Mouse (Mus musculus) hindbrain, embryonic 10.5 days (tissue): ENCODE data around the gene Galnt7. TPM values are rescaled to one million over a fixed set of nuclear protein-coding genes. Genes with fewer than 3 reads are reported as not detected.

Experiments used
- DNase-seq: peaks from one replicate; pipeline ENCODE4 v3.0.0-alpha.2; 2017; ENCODE audit warnings: low spot score
- H3K27ac ChIP-seq: fragments of 300-500 bp; sonication (generic); 2 replicates; pipeline ENCODE4 v1.5.1; 2016; ENCODE audit warnings: mild to moderate bottlenecking, moderate library complexity
- H3K27me3 ChIP-seq: fragments of 300-500 bp; sonication (generic); 2 replicates; pipeline ENCODE4 v1.6.1; 2016; ENCODE audit warnings: mild to moderate bottlenecking; ENCODE audit not compliant: poor library complexity, insufficient read depth, severe bottlenecking
- H3K36me3 ChIP-seq: fragments of 300-500 bp; sonication (generic); 2 replicates; pipeline ENCODE4 v1.6.1; 2016; ENCODE audit warnings: mild to moderate bottlenecking, moderate library complexity
- H3K4me1 ChIP-seq: fragments of 300-500 bp; sonication (generic); replicated peaks from 2 replicates; pipeline ENCODE4 v1.6.1; 2016; ENCODE audit warnings: mild to moderate bottlenecking
- H3K4me3 ChIP-seq: fragments of 300-500 bp; sonication (generic); 2 replicates; pipeline ENCODE4 v1.5.1; 2016; ENCODE audit warnings: mild to moderate bottlenecking, moderate library complexity
- H3K9me3 ChIP-seq: fragments of 300-500 bp; sonication (generic); 2 replicates; pipeline ENCODE4 v1.6.1; 2016; ENCODE audit warnings: mild to moderate bottlenecking, moderate library complexity
- WGBS: fragments of 180-500 bp; shearing (Covaris S2); methylation state at CpG from one replicate; pipeline ENCODE4 v1.1.7; 2016; 5-methylcytosine and 5-hydroxymethylcytosine counted together
- polyA plus RNA-seq: library from polyadenylated mRNA; unstranded; fragments of >200 nt; fragmentation: Nextera tagmentation; extraction: Ambion mirVana; gene quantifications from 2 replicates; pipeline ENCODE4 v1.2.1, GENCODE M21; 2016

The Galnt7 gene
- 14.7 and 23.6 TPM in 2 replicates for polyA plus RNA-seq

DNA sequence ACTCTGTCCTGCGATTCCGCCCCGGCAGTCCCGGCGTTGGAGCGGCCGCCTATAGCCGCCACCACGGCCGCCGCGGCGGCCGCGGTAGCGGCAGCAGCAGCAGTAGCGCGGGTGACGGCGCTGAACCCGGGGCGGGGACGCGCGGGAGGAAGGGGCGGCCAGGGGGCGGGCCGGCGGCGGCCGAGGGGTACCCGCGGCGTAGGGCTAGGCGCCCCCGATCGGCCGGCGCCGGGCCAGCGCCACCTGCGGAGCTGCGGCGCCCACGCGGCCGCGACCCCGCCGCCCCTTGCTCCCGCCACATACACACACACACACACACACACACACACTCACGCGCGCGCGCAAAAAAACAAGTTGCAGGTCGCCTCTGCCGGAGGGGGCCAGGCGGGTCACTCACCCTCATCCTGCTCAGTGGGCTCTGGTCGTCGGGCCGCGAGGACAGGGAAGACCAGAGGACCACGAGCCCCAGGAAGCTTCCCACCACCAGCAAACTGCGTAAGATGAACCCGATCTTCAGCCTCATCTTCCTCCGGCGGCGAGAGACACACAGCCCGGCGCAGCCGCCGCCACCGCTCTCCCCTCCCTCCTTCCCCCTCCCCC, at the start of gene Galnt7:
Gene Galnt7 (minus strand): TSS at position 577 of the 600 bp plus-strand sequence.
- Histone ChIP-seq H3K27me3 (no peaks in the 10 kb centered on the region), H3K27ac (peak within 1 kb of the TSS; percentile 98), H3K4me3 (peak within 1 kb of the TSS; percentile 92), H3K4me1 (peaks cover 20% of the 10 kb centered on the region), H3K9me3 (no peaks in the 10 kb centered on the region), H3K36me3 (no peaks in the 10 kb centered on the region)
- peak; percentile 80 for DNase-seq
- under 1% methylated on average over 61 of the region's 74 CpGs for WGBS

DNA sequence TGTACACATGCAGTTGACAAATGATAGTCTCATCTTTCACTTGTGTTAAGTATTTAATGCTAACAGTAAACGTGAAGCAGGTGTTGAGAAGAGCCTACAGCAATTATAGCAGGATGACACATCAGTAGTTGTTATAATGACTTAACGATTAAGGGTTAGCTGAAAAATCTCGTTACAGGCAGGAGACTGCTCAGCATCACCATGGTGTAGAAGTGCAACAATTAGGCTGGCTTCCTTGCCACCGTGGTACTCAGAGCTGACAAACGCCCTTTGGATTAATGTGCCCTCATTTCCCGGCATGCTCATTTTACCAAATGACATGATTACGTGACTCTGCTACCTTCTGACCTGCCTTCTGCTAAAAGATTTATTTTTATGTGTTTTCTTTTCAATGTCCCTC, 35.8 kb upstream of the Galnt7 start:
- no peaks in the 10 kb centered on the region for H3K36me3 ChIP-seq
- no peak overlapping the region for H3K4me3 ChIP-seq
- no peaks in the 10 kb centered on the region for H3K27me3 ChIP-seq
- H3K27ac ChIP-seq = no peak overlapping the region
- DNase-seq = no peak
- WGBS = 84% methylated on average over 7 of the region's 7 CpGs
- H3K9me3 ChIP-seq = no peaks in the 10 kb centered on the region
- no peaks in the 10 kb centered on the region for H3K4me1 ChIP-seq

DNA sequence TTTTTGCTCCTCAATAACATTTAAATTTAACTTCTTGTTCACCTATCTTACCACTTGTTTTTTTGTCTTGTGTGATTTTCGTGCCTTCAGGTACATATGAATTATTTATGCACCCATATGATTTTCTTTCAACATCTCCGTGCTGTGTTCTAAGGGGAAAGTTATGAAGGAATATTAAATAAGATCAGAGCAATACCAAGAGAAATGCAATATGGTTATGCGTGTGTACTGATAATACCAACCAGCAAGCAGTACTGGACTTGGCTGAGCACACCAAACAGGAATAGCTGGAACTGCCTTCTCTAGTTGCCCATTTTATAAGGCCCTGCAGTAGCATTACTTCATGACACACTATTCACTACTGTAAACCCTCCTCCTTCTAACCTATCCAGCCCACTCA, 33.0 kb upstream of the Galnt7 start:
- Histone ChIP-seq H3K4me3 (no peak overlapping the region), H3K27me3 (no peaks in the 10 kb centered on the region), H3K36me3 (no peaks in the 10 kb centered on the region), H3K4me1 (no peaks in the 10 kb centered on the region), H3K27ac (no peak overlapping the region), H3K9me3 (no peaks in the 10 kb centered on the region)
- WGBS = 89% methylated on average over 3 of the region's 3 CpGs
- no peak for DNase-seq

DNA sequence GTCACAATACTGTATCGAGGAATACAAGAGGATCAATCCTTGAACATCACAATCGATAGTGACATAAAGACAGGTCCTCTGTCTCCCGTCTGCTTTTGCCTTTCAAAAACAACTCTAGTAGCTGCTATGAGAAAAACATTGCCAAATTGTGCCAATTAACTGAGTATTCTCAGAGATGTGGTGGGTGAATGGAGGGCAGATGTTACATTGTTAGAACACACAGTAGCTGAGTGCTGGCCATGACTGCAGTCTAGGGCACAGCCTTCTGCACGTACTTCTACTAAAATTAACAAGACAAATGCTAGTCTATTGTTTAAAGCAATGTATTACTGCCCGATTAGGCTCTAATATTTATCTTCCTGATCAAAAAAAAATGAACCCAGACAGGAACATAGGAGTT, 27.2 kb upstream of the Galnt7 start:
- 82% methylated on average over 5 of the region's 5 CpGs for WGBS
- no peak for DNase-seq
- H3K27ac ChIP-seq = no peak overlapping the region
- no peaks in the 10 kb centered on the region for H3K9me3 ChIP-seq
- no peaks in the 10 kb centered on the region for H3K4me1 ChIP-seq
- no peaks in the 10 kb centered on the region for H3K27me3 ChIP-seq
- H3K36me3 ChIP-seq = no peaks in the 10 kb centered on the region
- H3K4me3 ChIP-seq = no peak overlapping the region

DNA sequence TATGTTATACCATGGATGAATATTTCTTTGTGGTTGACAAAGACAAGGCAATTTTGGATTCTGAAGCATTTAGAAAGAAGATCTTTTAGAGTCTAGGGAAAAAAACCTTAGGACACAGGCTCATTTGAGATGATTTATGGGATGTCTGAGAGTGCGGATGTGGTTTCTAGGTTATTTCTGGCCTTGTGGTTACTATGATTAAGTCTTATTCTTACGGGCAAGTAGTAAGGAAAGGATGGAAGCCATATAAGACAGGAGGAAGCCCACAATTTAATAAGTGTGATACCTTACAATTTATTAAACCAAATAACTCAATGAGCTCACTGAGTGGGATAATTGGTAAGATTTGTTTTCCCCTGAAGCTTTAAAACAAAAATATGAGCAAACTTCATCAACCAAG, 11.3 kb upstream of the Galnt7 start:
- Histone ChIP-seq H3K36me3 (no peaks in the 10 kb centered on the region), H3K27ac (no peak overlapping the region), H3K27me3 (no peaks in the 10 kb centered on the region), H3K4me3 (no peak overlapping the region), H3K9me3 (no peaks in the 10 kb centered on the region), H3K4me1 (no peaks in the 10 kb centered on the region)
- WGBS = 92% methylated on average over 2 of the region's 2 CpGs
- DNase-seq = no peak

DNA sequence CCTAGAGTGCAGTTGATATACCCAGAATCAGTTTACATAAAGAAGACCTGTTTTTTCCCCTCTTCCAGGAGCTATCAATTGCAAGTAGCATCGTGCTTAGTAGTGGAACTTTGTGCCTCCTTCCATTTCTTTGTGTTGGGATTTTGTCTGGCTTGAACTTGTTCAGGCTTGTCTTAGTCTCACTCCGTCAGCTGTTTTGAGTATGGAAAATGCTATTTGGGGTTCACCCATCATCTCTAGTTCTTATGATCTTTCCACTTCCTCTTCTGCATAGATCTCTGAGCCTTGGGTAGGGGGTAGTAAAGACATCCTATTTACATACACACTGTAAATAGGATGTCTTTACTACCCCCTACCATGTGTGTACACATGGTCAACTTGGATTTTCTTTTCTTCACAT, 7.2 kb upstream of the Galnt7 start:
- H3K4me3 ChIP-seq = no peak overlapping the region
- WGBS = 88% methylated on average over 2 of the region's 2 CpGs

DNA sequence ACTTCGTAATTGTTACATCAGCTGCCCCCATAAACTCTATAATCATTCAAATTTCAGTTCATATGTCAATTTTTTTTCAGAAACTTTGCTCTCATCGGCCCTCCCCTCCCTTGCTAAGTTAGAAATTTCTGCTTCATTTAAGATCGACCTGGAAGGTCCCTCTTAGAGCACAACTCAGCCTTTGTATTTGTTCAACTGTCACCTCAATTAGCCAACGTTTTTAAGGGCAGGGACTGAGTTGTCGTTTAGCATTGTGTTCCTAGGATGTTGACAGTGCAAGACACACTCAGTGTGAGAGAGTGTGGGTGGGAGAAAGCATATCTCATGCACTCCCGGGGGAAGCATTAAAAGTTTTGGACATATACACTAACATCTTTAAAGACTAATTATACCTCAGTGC, 3.6 kb upstream of the Galnt7 start:
- Histone ChIP-seq H3K4me1 (peaks cover 9% of the 10 kb centered on the region; the same call in 1 of the 2 replicates), H3K36me3 (no peaks in the 10 kb centered on the region), H3K27me3 (no peaks in the 10 kb centered on the region), H3K27ac (no peak overlapping the region), H3K9me3 (no peaks in the 10 kb centered on the region), H3K4me3 (no peak overlapping the region)
- WGBS = 52% methylated on average over 6 of the region's 6 CpGs
- no peak for DNase-seq

More for the DNA sequence above, 7.2 kb upstream of the Galnt7 start:
- H3K27ac ChIP-seq = no peak overlapping the region
- no peaks in the 10 kb centered on the region for H3K9me3 ChIP-seq
- no peaks in the 10 kb centered on the region for H3K36me3 ChIP-seq
- H3K27me3 ChIP-seq = no peaks in the 10 kb centered on the region
- no peaks in the 10 kb centered on the region; the same call in 1 of the 2 replicates for H3K4me1 ChIP-seq
- DNase-seq = no peak

DNA sequence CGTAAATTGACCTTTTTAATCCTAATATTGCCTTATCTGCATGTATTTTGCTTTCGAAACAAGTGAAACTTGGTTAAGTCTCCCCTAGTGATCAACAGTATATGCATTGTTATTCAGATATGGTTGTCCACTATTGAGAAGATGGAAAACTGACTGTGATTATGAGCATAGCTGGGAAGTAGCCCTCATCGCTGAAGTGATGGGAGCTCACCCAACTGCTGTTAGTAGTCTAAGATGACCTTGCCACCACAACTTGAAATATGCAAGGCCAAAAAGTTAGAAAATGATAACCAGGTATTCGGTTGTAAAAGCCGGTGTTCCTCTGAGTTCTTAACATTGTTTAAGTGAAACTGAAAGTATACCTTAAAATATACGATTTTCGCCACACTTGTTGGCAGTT, 1.3 kb upstream of the Galnt7 start:
- Histone ChIP-seq H3K27me3 (no peaks in the 10 kb centered on the region), H3K4me3 (no peak overlapping the region), H3K9me3 (no peaks in the 10 kb centered on the region), H3K36me3 (no peaks in the 10 kb centered on the region), H3K27ac (no peak overlapping the region), H3K4me1 (peaks cover 20% of the 10 kb centered on the region)
- no peak for DNase-seq
- WGBS = 90% methylated on average over 7 of the region's 7 CpGs

DNA sequence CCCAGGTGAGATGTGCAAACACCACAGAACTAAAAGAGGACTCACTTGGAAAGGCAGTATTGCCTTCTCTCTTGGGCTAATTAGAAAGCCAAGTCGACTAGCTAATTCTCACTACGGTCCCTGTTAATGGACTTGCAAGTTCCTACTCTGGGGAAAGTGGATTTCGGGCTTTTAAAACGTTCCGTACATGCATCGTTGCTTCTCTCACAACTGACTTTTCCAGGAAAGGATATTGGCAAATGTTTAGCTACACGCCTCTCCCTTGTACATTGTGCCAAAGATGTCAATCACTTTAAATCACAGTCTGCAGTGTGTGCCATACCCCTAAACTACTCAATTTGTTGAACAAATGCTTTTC, 915 bp upstream of the Galnt7 start:
- no peak for DNase-seq

DNA sequence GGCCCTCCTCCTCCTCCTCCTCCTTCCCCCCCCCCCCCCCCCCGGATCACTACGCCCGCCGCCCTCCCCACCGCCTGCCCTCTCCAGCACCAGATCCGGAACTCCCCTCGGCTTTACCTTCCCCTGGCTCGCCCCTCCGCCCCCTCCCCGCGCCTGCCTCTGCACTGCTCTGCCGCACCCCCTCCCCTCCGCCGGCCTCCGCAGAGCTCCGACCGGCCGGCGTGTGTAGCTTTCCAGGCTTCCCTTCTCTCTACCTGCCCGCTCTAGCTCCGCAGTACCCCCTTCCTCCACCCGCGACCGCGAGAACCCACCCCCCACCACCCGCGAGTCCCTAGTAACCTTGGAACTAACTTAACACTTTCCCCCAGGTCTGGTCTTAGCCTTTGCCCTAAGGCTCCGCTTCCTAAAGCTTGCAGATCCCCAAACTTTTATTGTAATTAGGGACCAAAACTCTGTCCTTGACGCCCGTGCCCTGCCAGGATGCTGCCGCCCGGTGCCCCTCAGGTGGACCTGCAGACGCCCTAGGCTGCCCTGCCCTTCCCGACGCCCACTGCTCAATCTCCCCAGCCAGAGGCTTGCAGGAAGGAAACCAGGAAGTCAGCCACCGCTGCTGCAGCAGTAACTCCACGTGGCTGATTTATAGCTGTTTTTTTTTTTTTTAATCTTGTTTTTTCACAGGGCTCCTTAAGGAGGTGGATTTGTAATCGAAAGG, 380 bp upstream of the Galnt7 start:
- Histone ChIP-seq H3K4me1 (peaks cover 20% of the 10 kb centered on the region), H3K9me3 (no peaks in the 10 kb centered on the region), H3K27ac (peak overlapping the region; percentile 98), H3K27me3 (no peaks in the 10 kb centered on the region), H3K36me3 (no peaks in the 10 kb centered on the region), H3K4me3 (peak overlapping the region; percentile 92)
- DNase-seq = no peak
- 3% methylated on average over 22 of the region's 38 CpGs for WGBS

More for the DNA sequence above, 915 bp upstream of the Galnt7 start:
- Histone ChIP-seq H3K4me3 (peak overlapping the region; percentile 92), H3K27ac (peak overlapping the region; percentile 98; the same call in 1 of the 2 replicates), H3K9me3 (no peaks in the 10 kb centered on the region), H3K36me3 (no peaks in the 10 kb centered on the region), H3K27me3 (no peaks in the 10 kb centered on the region), H3K4me1 (peaks cover 20% of the 10 kb centered on the region)
- 25% methylated on average over 7 of the region's 7 CpGs for WGBS

DNA sequence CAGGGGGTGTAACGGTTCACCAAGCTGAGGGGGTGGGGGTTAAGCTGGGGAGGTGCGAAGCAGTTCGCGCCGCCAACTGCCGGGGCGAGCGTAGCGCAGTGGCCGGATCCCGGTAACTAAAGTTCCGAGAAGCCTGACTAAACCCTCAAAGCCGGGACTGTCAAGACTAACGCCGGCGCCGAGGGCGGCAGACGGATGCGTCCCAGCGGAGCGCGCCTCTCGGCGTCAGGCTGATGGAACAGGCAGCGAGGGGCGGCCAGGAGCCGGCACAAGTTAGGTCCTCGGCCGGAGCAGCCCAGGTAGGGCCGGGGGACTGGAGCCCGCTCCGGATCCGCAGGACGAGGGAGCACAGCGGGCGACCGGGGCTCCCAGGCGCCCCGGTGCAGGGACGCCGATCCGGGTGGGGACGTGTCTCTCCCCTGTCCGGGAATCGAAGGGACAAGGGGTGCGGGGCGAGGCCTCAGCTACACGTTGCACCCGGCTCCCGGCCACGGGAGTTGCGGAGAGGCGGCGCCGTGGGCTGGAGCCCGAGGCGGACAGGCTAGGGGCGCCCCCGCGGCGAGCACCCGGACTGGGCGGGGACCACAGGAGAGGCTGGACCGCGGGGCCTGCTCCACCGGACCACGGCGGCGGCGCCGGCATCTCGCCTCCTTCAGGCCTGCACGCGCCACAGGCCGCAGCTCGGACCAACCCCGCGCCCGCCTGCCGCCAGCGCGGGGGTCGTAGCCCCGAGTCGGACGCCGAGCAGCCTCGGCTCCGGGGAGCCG, 960 bp downstream of the Galnt7 start:
- DNase-seq = peak; percentile 78
- no peaks in the 10 kb centered on the region for H3K9me3 ChIP-seq
- no peaks in the 10 kb centered on the region for H3K27me3 ChIP-seq
- WGBS = under 1% methylated on average over 89 of the region's 91 CpGs
- H3K27ac ChIP-seq = peak overlapping the region; percentile 98
- no peaks in the 10 kb centered on the region for H3K36me3 ChIP-seq
- H3K4me3 ChIP-seq = peak overlapping the region; percentile 92
- peaks cover 20% of the 10 kb centered on the region for H3K4me1 ChIP-seq

DNA sequence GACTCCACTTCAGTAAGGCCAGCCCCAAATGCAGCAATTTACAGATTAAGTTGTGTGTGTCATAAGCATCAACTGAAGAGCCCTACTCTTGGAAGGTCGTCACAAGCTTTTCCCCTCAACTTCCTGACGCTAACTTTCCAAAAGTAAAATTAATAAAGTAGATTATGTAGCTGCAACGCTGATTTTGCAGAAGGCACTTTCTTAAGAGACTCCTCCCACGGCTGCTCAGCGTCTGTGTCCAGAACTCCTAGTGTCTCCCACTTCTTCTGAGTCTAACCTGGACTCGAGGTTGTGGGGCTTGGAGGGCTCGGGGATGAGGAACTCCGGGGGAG, 1.5 kb downstream of the Galnt7 start:
- Histone ChIP-seq H3K27me3 (no peaks in the 10 kb centered on the region), H3K9me3 (no peaks in the 10 kb centered on the region), H3K4me1 (peaks cover 20% of the 10 kb centered on the region), H3K27ac (peak overlapping the region; percentile 98), H3K4me3 (peak overlapping the region; percentile 92), H3K36me3 (no peaks in the 10 kb centered on the region)
- 2% methylated on average over 8 of the region's 8 CpGs for WGBS
- DNase-seq = no peak

DNA sequence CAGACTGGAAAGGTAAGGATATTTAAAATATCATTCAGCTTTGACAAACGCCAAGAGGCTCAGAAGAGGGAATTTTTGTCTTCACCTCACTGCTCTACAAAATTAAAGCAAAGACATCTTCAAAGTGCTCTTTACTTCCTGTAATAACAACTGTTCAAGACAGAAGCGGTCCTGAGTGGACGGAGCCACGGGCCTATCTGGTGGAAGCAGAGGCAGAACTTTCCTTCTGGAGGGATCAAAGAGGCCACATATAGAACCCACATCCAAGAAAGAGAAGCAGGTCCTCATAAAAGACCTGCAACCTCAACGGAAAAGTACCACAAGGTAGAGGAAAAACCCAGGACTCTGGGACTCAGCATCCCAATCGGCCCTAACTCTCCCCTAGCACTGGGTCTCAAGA, 2.6 kb downstream of the Galnt7 start:
- H3K27ac ChIP-seq = no peak overlapping the region
- no peaks in the 10 kb centered on the region for H3K9me3 ChIP-seq
- no peak for DNase-seq
- WGBS = 87% methylated on average over 6 of the region's 6 CpGs
- H3K4me1 ChIP-seq = peaks cover 20% of the 10 kb centered on the region
- no peaks in the 10 kb centered on the region for H3K36me3 ChIP-seq
- no peaks in the 10 kb centered on the region for H3K27me3 ChIP-seq
- H3K4me3 ChIP-seq = no peak overlapping the region
